Mouse (Mus musculus) heart, embryonic 11.5 days (tissue): ENCODE data around the gene Magi2. TPM values are rescaled to one million over a fixed set of nuclear protein-coding genes. Genes with fewer than 3 reads are reported as not detected.

Experiments
- ATAC-seq: fragments of 200-750 bp; cut with Nextera tagmentation; replicated peaks from 2 replicates; pipeline ENCODE4 v1.8.0; 2017; ENCODE audit warnings: moderate library complexity; ENCODE audit not compliant: insufficient number of reproducible peaks, low FRiP score, low TSS enrichment
- H3K27ac ChIP-seq: fragments of 300-500 bp; sonication (generic); 2 replicates; pipeline ENCODE4 v1.5.1; 2014; ENCODE audit warnings: mild to moderate bottlenecking, low read depth, low read length
- H3K27me3 ChIP-seq: fragments of 300-500 bp; sonication (generic); 2 replicates; pipeline ENCODE4 v1.6.1; 2014; ENCODE audit warnings: mild to moderate bottlenecking, low read length, mixed read lengths; ENCODE audit not compliant: control insufficient read depth, insufficient read depth
- H3K36me3 ChIP-seq: fragments of 300-500 bp; sonication (generic); 2 replicates; pipeline ENCODE4 v1.6.1; 2014; ENCODE audit warnings: mild to moderate bottlenecking, low read length, moderate library complexity, mixed read lengths; ENCODE audit not compliant: control insufficient read depth, insufficient read depth
- H3K4me1 ChIP-seq: fragments of 300-500 bp; sonication (generic); 2 replicates; pipeline ENCODE4 v1.6.1; 2014; ENCODE audit warnings: low read length; ENCODE audit not compliant: control insufficient read depth, insufficient read depth
- H3K4me2 ChIP-seq: fragments of 300-500 bp; sonication (generic); 2 replicates; pipeline ENCODE4 v1.6.1; 2014; ENCODE audit warnings: mild to moderate bottlenecking, moderate library complexity
- H3K4me3 ChIP-seq: fragments of 300-500 bp; sonication (generic); 2 replicates; pipeline ENCODE4 v1.5.1; 2014; ENCODE audit warnings: low read depth, low read length
- H3K9ac ChIP-seq: fragments of 300-500 bp; sonication (generic); 2 replicates; pipeline ENCODE4 v1.6.1; 2014; ENCODE audit warnings: mild to moderate bottlenecking, low read depth, low read length, moderate library complexity
- H3K9me3 ChIP-seq: fragments of 300-500 bp; sonication (generic); replicated peaks from 2 replicates; pipeline ENCODE4 v1.6.1; 2016; ENCODE audit warnings: low read length; ENCODE audit not compliant: control insufficient read depth
- WGBS: fragments of 180-500 bp; shearing (Covaris S2); extraction: QIAGEN DNeasy Blood & Tissue Kit; methylation state at CpG from one replicate; pipeline ENCODE4 v1.1.7; 2014; ENCODE audit not compliant: insufficient replicate concordance; 5-methylcytosine and 5-hydroxymethylcytosine counted together
- polyA plus RNA-seq: library from polyadenylated mRNA; unstranded; fragments of >200 nt; fragmentation: Nextera tagmentation; extraction: Ambion mirVana; gene quantifications from 2 replicates; pipeline ENCODE4 v1.2.1, GENCODE M21; 2014

The Magi2 gene
- polyA plus RNA-seq, 1 experiment from 2014 or later, result 2.5 TPM

DNA sequence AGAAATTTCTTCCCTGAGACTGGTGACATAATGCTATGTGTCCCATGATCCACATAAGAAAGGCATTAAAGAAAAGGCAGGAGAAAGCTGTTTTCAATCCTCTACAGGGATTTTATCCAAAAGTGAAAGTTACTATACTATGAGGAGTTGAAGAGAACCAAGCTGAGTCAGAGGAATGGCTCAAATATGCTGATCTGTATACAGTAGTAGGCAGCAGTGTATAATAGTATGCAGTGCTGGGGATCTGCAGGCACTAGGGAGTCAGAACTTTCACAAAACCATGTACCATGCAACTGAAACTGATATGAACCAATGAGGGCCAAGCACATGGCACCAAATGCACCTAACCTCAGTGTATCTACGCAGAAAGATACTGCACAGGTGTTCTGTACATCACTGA lies 855.5 kb downstream of the Magi2 start:
- no peaks in the 10 kb centered on the region for H3K36me3 ChIP-seq
- 88% methylated on average over 1 of the region's 1 CpGs for WGBS
- H3K27ac ChIP-seq, result no peak overlapping the region
- no peaks in the 10 kb centered on the region for H3K27me3 ChIP-seq
- no peak overlapping the region for H3K9ac ChIP-seq
- H3K4me3 ChIP-seq, result no peak overlapping the region
- no peaks in the 10 kb centered on the region for H3K4me1 ChIP-seq
- no peak for ATAC-seq
- no peak overlapping the region for H3K4me2 ChIP-seq
- no peaks in the 10 kb centered on the region for H3K9me3 ChIP-seq

DNA sequence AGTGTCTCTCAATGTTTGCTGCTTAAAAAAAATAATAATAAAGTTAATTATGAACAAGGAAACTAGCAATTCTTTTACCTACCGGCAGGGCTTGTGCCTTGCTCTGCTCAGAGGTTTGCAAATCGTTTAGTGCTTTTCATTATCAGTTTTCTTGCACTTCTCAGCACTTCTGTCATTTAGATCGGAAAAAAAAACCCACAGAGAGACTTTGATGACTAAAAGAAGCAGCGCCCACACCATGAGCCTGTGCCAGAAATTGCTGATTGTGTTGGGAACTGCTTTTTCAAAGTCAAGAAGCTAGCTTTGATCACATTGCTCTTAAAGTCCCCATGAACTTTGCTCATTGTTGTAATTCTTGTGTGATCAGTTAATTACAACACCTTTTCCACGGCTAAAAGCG lies 860.2 kb downstream of the Magi2 start:
- 55% methylated on average over 6 of the region's 6 CpGs for WGBS
- Histone ChIP-seq H3K4me3 (no peak overlapping the region), H3K27me3 (no peaks in the 10 kb centered on the region), H3K9ac (no peak overlapping the region), H3K4me2 (no peak overlapping the region), H3K36me3 (no peaks in the 10 kb centered on the region), H3K4me1 (no peaks in the 10 kb centered on the region), H3K27ac (no peak overlapping the region), H3K9me3 (no peaks in the 10 kb centered on the region)
- no peak for ATAC-seq

DNA sequence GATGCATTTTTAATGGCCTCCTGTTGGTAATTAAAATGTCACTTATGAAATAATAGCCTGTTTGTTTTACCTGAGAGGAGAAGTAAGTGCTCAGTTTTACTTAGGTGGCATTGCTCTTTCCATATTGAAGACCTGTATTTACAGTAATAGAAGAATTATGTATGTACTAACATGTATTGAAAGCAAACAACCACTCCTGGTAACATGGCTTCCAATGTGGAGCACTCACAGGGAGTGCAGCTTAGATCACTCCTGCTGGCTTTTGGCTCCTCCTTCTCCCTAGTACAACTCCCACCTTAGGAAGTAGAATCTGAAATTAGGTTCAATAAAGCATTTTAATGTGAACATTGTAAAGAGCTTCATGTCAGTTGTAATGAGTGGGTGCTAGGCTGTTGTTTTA lies 877.0 kb downstream of the Magi2 start:
- ATAC-seq, result no peak
- H3K4me1 ChIP-seq, result no peaks in the 10 kb centered on the region
- no peak overlapping the region for H3K27ac ChIP-seq
- no peaks in the 10 kb centered on the region for H3K27me3 ChIP-seq
- H3K9me3 ChIP-seq, result no peaks in the 10 kb centered on the region
- no peak overlapping the region for H3K4me2 ChIP-seq
- H3K9ac ChIP-seq, result no peak overlapping the region
- no peak overlapping the region for H3K4me3 ChIP-seq
- no peaks in the 10 kb centered on the region for H3K36me3 ChIP-seq

DNA sequence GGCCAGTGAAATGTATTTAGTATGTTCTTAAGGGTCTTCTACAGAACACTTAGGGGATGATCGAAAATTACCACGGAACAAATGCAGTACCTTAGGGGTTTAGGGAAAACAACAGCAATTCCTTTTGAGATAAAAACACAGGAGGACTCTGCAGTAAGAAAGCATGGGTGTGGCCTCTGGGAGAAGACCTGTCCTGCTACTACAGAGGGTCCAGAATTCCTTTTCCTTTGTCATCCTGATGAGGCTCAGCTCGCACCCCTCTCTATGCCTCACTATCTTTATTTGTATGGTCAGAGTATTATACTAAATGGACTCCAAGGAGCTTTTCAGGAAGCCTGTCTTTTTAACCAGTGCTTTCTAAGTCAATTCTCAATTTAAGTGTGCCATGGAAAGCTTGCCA lies 877.7 kb downstream of the Magi2 start:
- Histone ChIP-seq H3K9me3 (no peaks in the 10 kb centered on the region), H3K27ac (no peak overlapping the region), H3K4me2 (no peak overlapping the region), H3K36me3 (no peaks in the 10 kb centered on the region), H3K27me3 (no peaks in the 10 kb centered on the region), H3K4me3 (no peak overlapping the region), H3K9ac (no peak overlapping the region), H3K4me1 (no peaks in the 10 kb centered on the region)
- ATAC-seq, result no peak
- WGBS, result 66% methylated on average over 3 of the region's 3 CpGs

DNA sequence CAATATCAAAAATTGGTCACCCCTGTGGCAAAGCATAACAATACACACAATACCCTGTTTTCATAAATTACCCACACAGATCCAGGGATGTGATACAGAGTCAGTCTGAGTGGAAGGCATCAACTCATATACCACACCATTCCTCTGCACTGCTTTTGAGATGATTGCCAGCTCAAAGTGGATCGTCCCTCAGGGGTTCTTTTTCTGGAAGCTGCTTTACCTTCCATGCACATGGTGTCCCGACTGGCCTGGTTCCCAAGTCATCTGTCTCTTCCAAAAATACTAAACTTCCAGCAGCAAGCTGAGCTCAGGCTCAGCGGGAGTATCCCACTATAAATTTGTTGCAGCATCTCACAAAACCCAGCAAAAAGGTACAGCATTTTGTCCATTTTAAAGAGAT lies 882.7 kb downstream of the Magi2 start:
- Histone ChIP-seq H3K4me1 (no peaks in the 10 kb centered on the region), H3K36me3 (no peaks in the 10 kb centered on the region), H3K9ac (no peak overlapping the region), H3K9me3 (no peaks in the 10 kb centered on the region), H3K27me3 (no peaks in the 10 kb centered on the region), H3K4me3 (no peak overlapping the region), H3K27ac (no peak overlapping the region), H3K4me2 (no peak overlapping the region)
- no peak for ATAC-seq
- 81% methylated on average over 3 of the region's 3 CpGs for WGBS

DNA sequence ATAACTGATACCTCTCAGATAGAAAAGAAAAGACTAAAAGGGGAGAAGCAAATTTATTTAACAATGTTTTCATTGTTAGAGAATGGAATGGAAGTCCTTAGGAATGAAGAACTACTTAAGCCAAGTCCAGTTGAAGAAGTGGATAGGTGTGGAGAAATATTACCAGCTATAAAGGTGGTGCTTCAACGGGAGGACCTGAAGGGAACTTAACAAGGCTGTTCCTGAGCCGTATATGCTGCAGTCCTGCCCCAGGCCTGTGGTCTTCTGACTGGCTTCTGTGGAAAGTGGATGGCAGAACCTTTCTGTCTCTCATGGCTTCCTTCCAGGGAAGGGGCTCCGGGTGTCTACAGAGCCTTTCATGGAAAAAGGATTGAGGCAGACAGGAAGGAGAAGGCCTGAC lies 890.3 kb downstream of the Magi2 start:
- Histone ChIP-seq H3K27me3 (no peaks in the 10 kb centered on the region), H3K36me3 (no peaks in the 10 kb centered on the region), H3K9me3 (no peaks in the 10 kb centered on the region), H3K4me3 (no peak overlapping the region), H3K4me2 (no peak overlapping the region), H3K27ac (no peak overlapping the region), H3K4me1 (no peaks in the 10 kb centered on the region), H3K9ac (no peak overlapping the region)
- WGBS, result 73% methylated on average over 3 of the region's 3 CpGs
- no peak for ATAC-seq

DNA sequence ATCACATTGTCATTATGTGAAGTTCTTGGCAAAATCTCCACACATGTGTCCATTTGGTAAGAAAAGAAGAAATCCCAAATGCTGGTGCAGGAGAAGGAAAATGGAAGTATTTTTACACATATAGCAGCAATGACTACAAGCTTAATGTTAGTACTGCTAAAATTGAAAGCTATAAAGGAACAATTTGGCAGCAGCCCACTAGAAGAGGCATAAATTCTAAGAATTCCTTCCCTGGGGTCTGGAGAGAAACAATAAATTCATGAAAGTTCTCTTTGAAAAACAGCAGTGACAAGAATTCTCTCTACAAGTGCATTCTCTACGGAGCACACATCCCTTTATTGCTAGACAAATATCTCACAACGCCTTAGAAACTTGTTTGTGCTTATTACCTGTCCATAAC lies 913.4 kb downstream of the Magi2 start:
- no peak overlapping the region for H3K9ac ChIP-seq
- H3K4me2 ChIP-seq, result no peak overlapping the region
- no peak overlapping the region for H3K27ac ChIP-seq
- no peak overlapping the region for H3K4me3 ChIP-seq
- no peaks in the 10 kb centered on the region for H3K9me3 ChIP-seq
- 69% methylated on average over 2 of the region's 2 CpGs for WGBS
- H3K36me3 ChIP-seq, result no peaks in the 10 kb centered on the region
- ATAC-seq, result no peak
- no peaks in the 10 kb centered on the region for H3K4me1 ChIP-seq
- H3K27me3 ChIP-seq, result no peaks in the 10 kb centered on the region

DNA sequence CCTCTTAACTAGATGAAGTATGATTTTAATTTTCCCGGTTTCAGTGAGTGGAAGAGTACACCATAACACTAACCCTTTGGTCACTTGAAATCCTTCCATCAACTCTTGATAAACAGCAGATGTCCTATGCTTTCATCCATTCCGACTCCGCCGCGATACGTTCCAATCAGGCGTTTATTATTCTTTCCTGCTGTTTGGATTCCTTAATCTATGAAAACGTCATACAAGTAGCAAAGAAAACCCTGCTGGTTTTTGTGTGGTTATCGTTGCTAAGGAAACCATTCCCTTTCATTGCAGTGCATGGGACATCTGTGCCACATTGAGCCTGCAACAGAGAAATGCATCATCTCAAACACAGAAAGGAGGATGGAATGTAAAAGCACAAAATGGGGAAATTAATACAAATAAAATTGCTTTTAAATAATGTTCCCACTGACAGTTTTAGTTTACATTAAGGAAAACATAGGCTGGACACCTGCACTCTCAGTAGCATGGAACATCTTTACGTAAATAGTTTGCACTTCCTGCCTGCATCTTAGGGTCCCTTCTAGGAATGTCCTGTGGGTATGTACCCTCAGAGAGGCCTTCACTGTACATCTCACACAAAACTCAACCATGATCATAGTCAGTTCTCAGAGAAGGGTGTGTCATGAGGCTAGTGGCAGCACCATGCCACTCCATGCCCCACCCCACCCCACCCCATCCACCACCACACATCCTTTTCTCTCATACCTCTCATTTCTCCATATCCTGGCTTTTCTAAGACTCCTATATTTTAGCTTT lies 914.0 kb downstream of the Magi2 start:
- Histone ChIP-seq H3K4me2 (no peak overlapping the region), H3K9me3 (no peaks in the 10 kb centered on the region), H3K27me3 (no peaks in the 10 kb centered on the region), H3K4me1 (no peaks in the 10 kb centered on the region), H3K4me3 (no peak overlapping the region), H3K36me3 (no peaks in the 10 kb centered on the region), H3K27ac (no peak overlapping the region), H3K9ac (no peak overlapping the region)
- 65% methylated on average over 10 of the region's 10 CpGs for WGBS
- ATAC-seq, result no peak

DNA sequence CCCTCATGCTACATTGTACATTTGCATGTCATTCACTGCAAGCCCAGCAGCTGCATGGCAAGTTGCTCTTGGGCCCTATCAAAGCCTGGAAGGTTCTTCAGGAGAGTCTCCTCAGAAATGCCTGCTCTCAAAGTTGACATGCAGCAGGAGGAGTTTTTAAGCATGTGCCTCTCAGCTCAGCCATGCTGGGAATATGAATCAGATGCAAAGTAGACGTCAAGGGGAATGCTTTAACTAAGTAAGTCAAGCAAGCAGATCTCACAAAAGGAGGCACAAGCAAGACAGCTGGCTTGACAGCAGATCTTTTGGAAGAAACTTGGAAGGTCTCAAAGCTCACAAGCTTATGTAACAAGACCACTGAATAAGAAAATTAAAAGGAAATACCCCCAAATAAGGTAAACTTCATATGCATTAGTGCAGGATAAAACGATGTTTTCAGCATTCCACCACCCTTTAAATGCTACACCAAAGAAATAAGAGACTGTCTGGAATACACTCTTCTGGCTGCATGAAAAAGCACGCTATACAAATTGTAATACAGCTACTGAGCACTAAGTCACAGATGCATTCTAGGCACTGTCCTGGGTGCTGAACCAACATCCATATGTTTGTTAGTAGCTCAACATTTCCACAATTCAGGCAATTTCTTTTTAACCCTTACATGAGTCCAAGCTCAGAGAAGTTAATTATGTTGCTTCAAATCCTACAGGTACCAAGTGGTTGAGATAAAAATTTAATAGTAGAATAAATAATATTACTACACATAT lies 926.7 kb downstream of the Magi2 start:
- Histone ChIP-seq H3K27ac (no peak overlapping the region), H3K9ac (no peak overlapping the region), H3K4me1 (no peaks in the 10 kb centered on the region), H3K4me3 (no peak overlapping the region), H3K9me3 (no peaks in the 10 kb centered on the region), H3K36me3 (no peaks in the 10 kb centered on the region), H3K4me2 (no peak overlapping the region), H3K27me3 (no peaks in the 10 kb centered on the region)
- WGBS, result 50% methylated on average over 3 of the region's 3 CpGs
- ATAC-seq, result no peak
